Mouse (Mus musculus) kidney, adult 18-20 months (tissue): ENCODE results near the gene Higd2a.

Source experiments
- DNase-seq: peaks from one replicate; pipeline ENCODE4 v3.0.0; 2021

The Higd2a gene

GRCm38 (mm10) chr13:54589996-54590951 lies at the start of gene Higd2a, which contains the start of gene Nop16:
Gene Higd2a (plus strand): TSS chr13:54590207.
Gene Nop16 (minus strand): TSS chr13:54590090.
- DNase-seq: peak; percentile 99

GRCm38 (mm10) chr13:54548036-54548435 lies 42.0 kb upstream of the Higd2a start:
- DNase-seq: peak; percentile 29

GRCm38 (mm10) chr13:54556176-54556575 lies 33.8 kb upstream of the Higd2a start:
- DNase-seq: no peak

- peak; percentile 67 for DNase-seq
Observed at GRCm38 (mm10) chr13:54556796-54557195, 33.2 kb upstream of the Higd2a start.

- peak; percentile 47 for DNase-seq
Observed at GRCm38 (mm10) chr13:54557652-54558051, 32.4 kb upstream of the Higd2a start.

- DNase-seq: no peak
Observed at GRCm38 (mm10) chr13:54559656-54560055, 30.4 kb upstream of the Higd2a start.

- no peak for DNase-seq
Observed at GRCm38 (mm10) chr13:54560608-54561007, 29.4 kb upstream of the Higd2a start.

GRCm38 (mm10) chr13:54562562-54562961 lies 27.4 kb upstream of the Higd2a start:
- DNase-seq: peak; percentile 83

- DNase-seq: peak; percentile 49
Observed at GRCm38 (mm10) chr13:54564232-54565200, 25.5 kb upstream of the Higd2a start.

- peak; percentile 96 for DNase-seq
Observed at GRCm38 (mm10) chr13:54565201-54565581, 24.8 kb upstream of the Higd2a start, which contains the start of gene 4833439L19Rik. Gene 4833439L19Rik (minus strand): TSS chr13:54565435.

GRCm38 (mm10) chr13:54565594-54566345 lies 24.2 kb upstream of the Higd2a start:
- DNase-seq: peak; percentile 68

GRCm38 (mm10) chr13:54568380-54568779 lies 21.6 kb upstream of the Higd2a start:
- peak; percentile 31 for DNase-seq

- no peak for DNase-seq
Observed at GRCm38 (mm10) chr13:54569282-54569681, 20.7 kb upstream of the Higd2a start.

- no peak for DNase-seq
Observed at GRCm38 (mm10) chr13:54570736-54571135, 19.3 kb upstream of the Higd2a start.

- DNase-seq: no peak
Observed at GRCm38 (mm10) chr13:54571637-54572036, 18.4 kb upstream of the Higd2a start.

- no peak for DNase-seq
Observed at GRCm38 (mm10) chr13:54572621-54573020, 17.4 kb upstream of the Higd2a start.

- DNase-seq: peak; percentile 87
Observed at GRCm38 (mm10) chr13:54574854-54575481, 15.0 kb upstream of the Higd2a start, which contains the start of gene Arl10. Gene Arl10 (plus strand): TSS chr13:54575015.

- DNase-seq: no peak
Observed at GRCm38 (mm10) chr13:54575489-54575888, 14.5 kb upstream of the Higd2a start.

- DNase-seq: no peak
Observed at GRCm38 (mm10) chr13:54577652-54578507, 12.1 kb upstream of the Higd2a start.

- no peak for DNase-seq
Observed at GRCm38 (mm10) chr13:54581385-54581784, 8.6 kb upstream of the Higd2a start.

GRCm38 (mm10) chr13:54582126-54582525 lies 7.9 kb upstream of the Higd2a start:
- no peak for DNase-seq
